Mouse (Mus musculus) cortical plate, adult 2 months (tissue): Measurements from ENCODE around the gene Celf2. TPM values are rescaled to one million over a fixed set of nuclear protein-coding genes. Genes with fewer than 3 reads are reported as not detected.

Experiments used
- H3K27ac ChIP-seq: fragments of 200-500 bp; 2 replicates; pipeline ENCODE4 v1.5.1; 2012; ENCODE audit warnings: low read length, control low read depth, inconsistent platforms; ENCODE audit not compliant: insufficient read depth
- H3K4me1 ChIP-seq: fragments of 200-500 bp; 2 replicates; pipeline ENCODE4 v1.6.1; 2011; ENCODE audit warnings: low read length; ENCODE audit not compliant: control insufficient read depth, insufficient read depth
- H3K4me3 ChIP-seq: fragments of 200-500 bp; 2 replicates; pipeline ENCODE4 v1.5.1; 2011; ENCODE audit warnings: mild to moderate bottlenecking, low read length, control low read depth; ENCODE audit not compliant: insufficient read depth
- CTCF ChIP-seq: fragments of 200-500 bp; IDR thresholded peaks from 2 replicates; pipeline ENCODE4 v1.5.1; 2011; ENCODE audit warnings: mild to moderate bottlenecking, control low read depth, low read length; ENCODE audit not compliant: insufficient read depth; ENCODE audit errors: extremely low read depth
- POLR2A ChIP-seq: fragments of 200-500 bp; IDR thresholded peaks from 2 replicates; pipeline ENCODE4 v1.6.1; 2011; ENCODE audit warnings: mild to moderate bottlenecking, low read length, control low read depth; ENCODE audit not compliant: insufficient read depth; ENCODE audit errors: extremely low read depth
- polyA plus RNA-seq: library from polyadenylated mRNA; depleted of rRNA; stranded (reverse); fragments of >200 nt; gene quantifications from 2 replicates; pipeline ENCODE4 v1.2.3, GENCODE M21; 2012

Celf2 gene
- polyA plus RNA-seq, 1 experiment, result 181 TPM

- TF ChIP-seq CTCF (no peak), POLR2A (no peak)
- Histone ChIP-seq H3K4me1 (no peaks in the 10 kb centered on the region), H3K4me3 (no peak overlapping the region), H3K27ac (no peak overlapping the region)
These were observed 1002.3 kb downstream of the Celf2 start for GRCm38 (mm10) chr2:6507071-6507470.

DNA sequence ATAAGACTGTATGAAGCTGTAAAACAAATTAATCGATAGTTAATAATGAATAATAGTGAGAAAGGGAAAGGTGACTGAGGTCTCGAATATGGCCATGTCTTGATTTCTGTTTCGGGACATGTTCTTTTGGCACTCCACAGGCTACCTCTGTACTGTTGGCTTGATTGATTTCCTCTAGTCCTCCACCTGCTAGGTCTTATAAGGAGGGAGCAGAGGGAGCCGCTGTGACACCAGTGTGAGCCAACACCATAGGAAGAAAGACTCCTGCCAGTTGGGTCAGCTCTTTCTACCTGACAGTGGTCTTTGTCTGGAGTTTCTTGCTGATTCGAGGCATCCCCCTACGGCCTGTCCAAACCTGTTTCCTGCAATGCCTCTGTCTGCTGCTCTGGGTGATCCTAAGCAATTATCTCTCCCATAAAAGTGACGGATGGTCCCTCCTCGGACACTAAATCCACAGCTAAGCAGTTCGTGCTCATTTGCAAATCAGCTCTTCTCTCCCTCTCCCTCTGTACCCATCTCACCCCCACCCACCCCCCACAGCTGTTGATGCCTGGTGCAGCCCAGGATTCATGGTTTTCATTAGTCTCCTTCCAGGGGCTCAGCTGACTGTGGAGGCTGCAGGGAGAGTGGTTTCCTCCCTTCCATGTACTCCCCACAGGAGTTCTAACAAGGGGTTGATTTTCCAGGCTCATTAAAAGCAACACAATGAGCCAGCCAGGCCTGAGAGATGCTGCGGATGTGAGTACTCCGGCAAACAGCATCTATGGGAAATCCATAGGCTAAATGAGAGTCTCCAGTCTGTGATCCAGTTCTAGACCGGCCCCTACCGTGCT, 1003.2 kb downstream of the Celf2 start:
- no peaks in the 10 kb centered on the region for H3K4me1 ChIP-seq
- no peak overlapping the region for H3K4me3 ChIP-seq
- H3K27ac ChIP-seq, result no peak overlapping the region
- TF ChIP-seq CTCF (no peak), POLR2A (no peak)

DNA sequence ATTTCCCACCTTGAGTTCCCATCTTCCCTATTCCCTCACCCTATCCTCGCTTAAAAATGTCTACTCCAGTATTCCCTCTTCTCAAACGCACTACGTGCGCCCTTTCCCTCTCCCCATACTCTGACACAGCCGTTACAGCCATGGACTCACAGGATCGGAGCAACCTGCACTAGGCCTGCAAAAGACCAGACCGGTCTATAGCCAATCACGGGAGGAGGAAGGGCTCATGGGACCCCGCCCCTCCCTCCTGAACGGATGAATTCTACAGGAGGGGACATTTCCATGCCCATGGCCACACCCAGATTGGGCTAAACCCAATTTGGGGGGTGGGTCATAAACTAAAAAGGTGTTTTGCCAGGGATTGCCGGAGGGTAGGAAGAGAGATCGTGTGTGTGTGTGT, 1003.8 kb downstream of the Celf2 start:
- TF ChIP-seq POLR2A (no peak), CTCF (no peak)
- Histone ChIP-seq H3K4me1 (no peaks in the 10 kb centered on the region), H3K4me3 (no peak overlapping the region), H3K27ac (no peak overlapping the region)

DNA sequence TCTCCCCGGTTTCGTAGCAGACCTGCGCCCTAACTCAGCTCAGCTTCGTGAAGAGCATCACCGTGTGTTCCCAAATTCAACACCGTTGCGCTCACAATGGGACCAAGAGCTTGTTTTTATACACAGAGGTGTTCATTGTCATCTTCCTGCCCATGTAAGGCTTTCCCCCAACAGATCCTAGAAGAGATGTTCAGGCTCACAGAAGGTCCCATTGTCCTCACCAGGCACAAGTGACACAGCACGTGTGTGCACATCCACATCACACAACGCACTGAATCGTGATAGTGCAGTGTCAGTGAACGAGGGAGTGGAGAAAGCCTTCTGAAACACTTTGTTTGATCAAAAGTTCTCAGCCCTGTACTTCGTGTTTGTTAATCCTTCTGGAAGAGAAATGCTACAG, 1011.3 kb downstream of the Celf2 start:
- peaks cover 2% of the 10 kb centered on the region; the same call in 1 of the 2 replicates for H3K4me1 ChIP-seq
- TF ChIP-seq POLR2A (no peak), CTCF (no peak)
- H3K4me3 ChIP-seq, result no peak overlapping the region

GRCm38 (mm10) chr2:6497636-6498035, 1011.7 kb downstream of the Celf2 start:
- peaks cover 2% of the 10 kb centered on the region; the same call in 1 of the 2 replicates for H3K4me1 ChIP-seq
- no peak overlapping the region for H3K4me3 ChIP-seq
- no peak overlapping the region for H3K27ac ChIP-seq
- TF ChIP-seq CTCF (no peak), POLR2A (no peak)

More for the DNA sequence above, 1011.3 kb downstream of the Celf2 start:
- H3K27ac ChIP-seq, result no peak overlapping the region

- H3K4me3 ChIP-seq, result no peak overlapping the region
- no peak for TF ChIP-seq CTCF
- no peak overlapping the region for H3K27ac ChIP-seq
- peaks cover 2% of the 10 kb centered on the region; the same call in 1 of the 2 replicates for H3K4me1 ChIP-seq
These were observed 1015.5 kb downstream of the Celf2 start for GRCm38 (mm10) chr2:6493886-6494285.

- no peaks in the 10 kb centered on the region for H3K4me1 ChIP-seq
- no peak for TF ChIP-seq POLR2A
- no peak overlapping the region for H3K4me3 ChIP-seq
- no peak overlapping the region for H3K27ac ChIP-seq
These were observed 1018.5 kb downstream of the Celf2 start for GRCm38 (mm10) chr2:6490870-6491269.

DNA sequence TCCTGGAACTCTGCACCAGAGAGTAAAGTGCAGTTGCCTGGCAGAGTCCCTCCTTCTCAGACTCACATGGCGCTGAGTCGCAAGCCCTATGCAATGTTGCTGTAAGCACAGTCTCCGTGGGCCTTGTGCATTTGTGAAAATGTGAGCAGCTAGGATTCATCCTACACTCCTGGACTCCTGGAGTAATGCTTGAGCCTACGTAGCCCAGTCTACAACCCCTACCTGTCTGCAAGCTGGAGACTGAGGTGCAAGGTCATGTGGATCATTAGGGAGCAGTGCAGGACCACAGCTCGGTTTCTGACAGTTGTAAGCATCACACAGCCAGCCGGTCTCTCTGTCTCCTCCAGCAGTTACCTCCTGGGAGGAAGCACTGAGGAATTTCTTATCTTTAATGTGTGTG, 1019.3 kb downstream of the Celf2 start:
- Histone ChIP-seq H3K27ac (no peak overlapping the region), H3K4me1 (no peaks in the 10 kb centered on the region), H3K4me3 (no peak overlapping the region)
- TF ChIP-seq POLR2A, result no peak
- no peak for TF ChIP-seq CTCF
